Comparison of ENCODE assay signal across 8 mouse cellular contexts in the genomic region with DNA sequence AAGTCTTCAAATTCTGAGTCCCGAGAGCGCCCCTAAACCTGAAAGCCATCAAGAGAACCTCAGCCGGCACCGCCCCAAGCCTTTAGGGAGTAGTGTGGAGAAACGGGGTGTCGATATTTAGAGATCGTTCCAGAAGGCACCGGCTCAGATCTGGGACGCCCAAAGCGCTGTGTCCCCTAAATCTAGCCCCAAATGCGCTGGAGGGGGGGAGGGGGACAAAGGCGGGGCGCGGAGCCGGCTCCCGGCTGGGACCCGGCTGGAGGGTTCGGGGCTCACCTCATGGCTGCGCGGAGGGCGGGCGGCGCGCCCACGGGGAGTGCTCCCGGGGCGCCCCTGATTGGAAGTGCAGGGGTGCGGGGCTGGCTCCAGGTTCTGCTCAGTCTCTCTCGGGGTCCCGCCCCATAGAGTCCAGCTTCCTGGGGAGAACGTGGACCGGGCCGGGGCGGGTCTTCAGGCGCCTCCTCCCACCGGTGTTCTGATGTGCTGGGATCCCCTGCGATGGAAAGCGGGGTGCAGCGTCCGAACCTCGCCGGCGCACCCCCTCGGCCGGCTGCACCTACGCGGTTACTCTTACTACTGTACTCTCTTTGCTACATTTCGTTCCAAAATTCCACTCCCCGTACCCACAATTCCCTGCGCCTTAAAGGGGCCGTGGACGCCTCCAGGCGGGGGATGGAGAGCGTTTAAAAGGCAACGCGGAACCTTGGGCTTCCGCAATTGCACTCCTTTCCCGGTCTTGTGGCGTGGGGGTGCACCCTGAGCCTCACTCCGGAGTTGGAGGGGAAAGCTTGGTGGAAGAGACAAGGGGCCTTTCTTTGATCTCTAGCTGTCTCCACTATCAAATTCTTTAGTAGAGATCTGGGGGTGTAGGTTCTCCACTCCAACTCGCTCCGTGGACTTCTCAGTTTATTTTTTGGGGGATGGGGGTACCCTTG. TPM values are rescaled to one million over a fixed set of nuclear protein-coding genes. Genes with fewer than 3 reads are reported as not detected.
DNase-seq lines count a peak whose midpoint lies in the region; ATAC-seq lines count a peak whose summit lies in the region.

A gene (minus strand): TSS at position 580 of the 935 bp plus-strand sequence.

- peak; percentile 85 for DNase-seq in Muller cell, postnatal 12 days (ENCODE audit: inconsistent ontology term)
- DNase-seq in cerebellum, adult 9-10 months: peak; percentile 87
- DNase-seq in layer of hippocampus, adult 9-10 months (ENCODE audit: low spot score): peak; percentile 59
- peak; percentile 75 for DNase-seq in ovary, adult 18-20 months (ENCODE audit: low spot score)
- DNase-seq in thymus, postnatal 0 days (ENCODE audit: low spot score): peak; percentile 84

- H3K27ac ChIP-seq in lung, embryonic 16.5 days (ENCODE audit: low read length): peak within 1 kb of the TSS; percentile 98

- no peaks in the 10 kb centered on the region for H3K27me3 ChIP-seq in lung, embryonic 16.5 days (ENCODE audit: control insufficient read depth, insufficient read depth, low read depth, low read length)

- H3K9ac ChIP-seq in lung, embryonic 16.5 days (ENCODE audit: low read length): peak within 1 kb of the TSS; percentile 79

- peak within 1 kb of the TSS; percentile 90 for H3K4me2 ChIP-seq in lung, embryonic 16.5 days (ENCODE audit: low read depth, low read length)

- H3K9me3 ChIP-seq in lung, embryonic 16.5 days (ENCODE audit: control insufficient read depth, low read length): no peaks in the 10 kb centered on the region

- H3K4me1 ChIP-seq in lung, embryonic 16.5 days (replicated peaks; ENCODE audit: control insufficient read depth, insufficient read depth, low read length): peaks cover 25% of the 10 kb centered on the region

- ATAC-seq in frontal cortex, adult (ENCODE audit: low TSS enrichment): peak; percentile 89
- ATAC-seq in hematopoietic stem cell, adult 5-6 weeks (replicated peaks in 1 of 2; ENCODE audit: insufficient read depth in 1 of 2, low FRiP score in 2 of 2, low TSS enrichment in 1 of 2, low read depth in 1 of 2, poor library complexity in 2 of 2, severe bottlenecking in 2 of 2): peak; percentile 67 to 71
- ATAC-seq in lung, embryonic 16.5 days (ENCODE audit: low read depth): peak; percentile 70

- WGBS in lung, embryonic 16.5 days: 0% methylated on average over 59 of the region's 62 CpGs

- peak within 1 kb of the TSS; percentile 72 for H3K4me3 ChIP-seq in lung, embryonic 16.5 days (ENCODE audit: low read length)

- no peaks in the 10 kb centered on the region for H3K36me3 ChIP-seq in lung, embryonic 16.5 days (ENCODE audit: control insufficient read depth, insufficient read depth, low read length)

RNA-seq across cellular contexts. Expression of the gene that starts here (rescaled TPM):
- 99.8 and 117 TPM in 2 replicates for total RNA-seq in hematopoietic stem cell, adult 5-6 weeks (2017)
- polyA plus RNA-seq in lung, embryonic 16.5 days (2015; fragmentation: Nextera tagmentation; extraction: Ambion mirVana): 103 and 105 TPM in 2 replicates
- polyA plus RNA-seq in thymus, postnatal 0 days (2015; fragmentation: Nextera tagmentation; extraction: Ambion mirVana): 74.3 and 75.3 TPM in 2 replicates

Comparison
In these comparisons a context has a peak if more than half of its experiments do, and no peak if none do; other contexts are left out.
1. Peak in every context shown above with its lines: DNase-seq, ATAC-seq, H3K4me3 ChIP-seq and H3K27ac ChIP-seq.